Mouse (Mus musculus): ENCODE measurements around the gene Cd81.

GRCm38 (mm10) chr7:143015755-143016423 lies 36.6 kb upstream of the Cd81 start:
- TF ChIP-seq CTCF (IDR thresholded peaks at IDR 0.05; ENCODE audit: low read depth, low read length) (no peak), POLR2A (IDR thresholded peaks at IDR 0.05; ENCODE audit: borderline replicate concordance, low read depth, low read length) (no peak)
